Mouse (Mus musculus) brain, embryonic 14.5 days (tissue): ENCODE results near the gene Spg7.

Experiments
- CTCF ChIP-seq: fragments of 200-500 bp; IDR thresholded peaks from 2 replicates; pipeline ENCODE4 v1.5.1; 2012; ENCODE audit warnings: inconsistent platforms, mild to moderate bottlenecking, moderate library complexity, borderline replicate concordance; ENCODE audit not compliant: insufficient read depth, insufficient read length; ENCODE audit errors: extremely low read depth
- POLR2A ChIP-seq: fragments of 200-500 bp; IDR thresholded peaks from 2 replicates; pipeline ENCODE4 v1.6.1; 2012; ENCODE audit warnings: mild to moderate bottlenecking, inconsistent platforms, borderline replicate concordance; ENCODE audit not compliant: poor library complexity, insufficient read depth, insufficient read length, severe bottlenecking; ENCODE audit errors: extremely low read depth

GRCm38 (mm10) chr8:123043941-123044340 is 18.8 kb upstream of the Spg7 start:
- TF ChIP-seq POLR2A, result no peak
- TF ChIP-seq CTCF, result no peak
